Mouse (Mus musculus) intestine, postnatal 0 days (tissue): ENCODE data around the gene Endou. TPM values are rescaled to one million over a fixed set of nuclear protein-coding genes. Genes with fewer than 3 reads are reported as not detected.
A peak's percentile ranks its signal among the peaks of the same experiment; 100 is the strongest.

Source experiments
- ATAC-seq: fragments of 200-750 bp; cut with Nextera tagmentation; 2 replicates; pipeline ENCODE4 v1.8.0; 2017; ENCODE audit warnings: mild to moderate bottlenecking, moderate TSS enrichment, moderate library complexity
- H3K27ac ChIP-seq: fragments of 300-500 bp; sonication (generic); 2 replicates; pipeline ENCODE4 v1.5.1; 2014; ENCODE audit warnings: mild to moderate bottlenecking, low read depth, low read length, moderate library complexity
- H3K27me3 ChIP-seq: fragments of 300-500 bp; sonication (generic); replicated peaks from 2 replicates; pipeline ENCODE4 v1.6.1; 2014; ENCODE audit warnings: low read length, mixed read lengths; ENCODE audit not compliant: control insufficient read depth, insufficient read depth
- H3K36me3 ChIP-seq: fragments of 300-500 bp; sonication (generic); 2 replicates; pipeline ENCODE4 v1.6.1; 2014; ENCODE audit warnings: mild to moderate bottlenecking, moderate library complexity; ENCODE audit not compliant: control insufficient read depth, insufficient read depth
- H3K4me1 ChIP-seq: fragments of 300-500 bp; sonication (generic); replicated peaks from 2 replicates; pipeline ENCODE4 v1.6.1; 2014; ENCODE audit warnings: antibody characterized with exemption, low read length, mixed read lengths; ENCODE audit not compliant: control insufficient read depth, insufficient read depth
- H3K4me2 ChIP-seq: fragments of 300-500 bp; sonication (generic); replicated peaks from 2 replicates; pipeline ENCODE4 v1.6.1; 2014; ENCODE audit warnings: low read depth, mild to moderate bottlenecking, moderate library complexity
- H3K4me3 ChIP-seq: fragments of 300-500 bp; sonication (generic); 2 replicates; pipeline ENCODE4 v1.5.1; 2014; ENCODE audit warnings: low read depth, low read length
- H3K9ac ChIP-seq: fragments of 300-500 bp; sonication (generic); 2 replicates; pipeline ENCODE4 v1.6.1; 2014; ENCODE audit warnings: mild to moderate bottlenecking, low read depth, low read length
- H3K9me3 ChIP-seq: fragments of 300-500 bp; sonication (generic); 2 replicates; pipeline ENCODE4 v1.6.1; 2016; ENCODE audit warnings: mixed run types; ENCODE audit not compliant: control insufficient read depth
- CTCF ChIP-seq: sonication (generic); IDR thresholded peaks from 2 replicates; pipeline ENCODE4 v1.5.1; 2016; ENCODE audit warnings: low read depth, mild to moderate bottlenecking, control low read depth, antibody characterized with exemption, moderate library complexity
- WGBS: fragments of 180-500 bp; shearing (Covaris S2); extraction: QIAGEN DNeasy Blood & Tissue Kit; methylation state at CpG from one replicate; pipeline ENCODE4 v1.1.7; 2014; 5-methylcytosine and 5-hydroxymethylcytosine counted together
- polyA plus RNA-seq: library from polyadenylated mRNA; unstranded; fragments of >200 nt; fragmentation: Nextera tagmentation; extraction: Ambion mirVana; gene quantifications from 2 replicates; pipeline ENCODE4 v1.2.1, GENCODE M21; 2015

The Endou gene
- polyA plus RNA-seq, 1 experiment from 2014 or later = 0.40 TPM

DNA sequence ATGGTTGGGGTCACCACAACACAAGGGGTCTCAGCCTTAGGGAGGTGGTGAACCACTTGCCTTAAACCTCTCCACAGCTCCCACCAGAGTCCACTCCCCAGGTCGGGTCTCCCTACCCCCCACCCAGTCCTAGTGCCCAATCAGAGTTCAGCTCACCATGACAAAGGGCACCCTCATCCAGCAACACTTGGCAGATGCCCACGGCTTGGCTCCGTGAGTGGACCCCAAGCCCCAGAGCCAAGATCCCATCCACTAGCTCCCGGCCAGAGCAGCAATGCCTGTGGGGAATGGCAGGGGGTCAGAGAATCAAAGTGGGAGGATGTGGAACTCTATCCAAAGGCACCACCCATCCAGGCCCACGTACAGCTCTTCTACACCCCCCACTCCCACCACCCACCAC, 29.8 kb upstream of the Endou start:
- Histone ChIP-seq H3K4me1 (no peaks in the 10 kb centered on the region), H3K27ac (no peak overlapping the region), H3K4me3 (no peak overlapping the region), H3K9ac (no peak overlapping the region), H3K9me3 (no peaks in the 10 kb centered on the region), H3K4me2 (no peak overlapping the region), H3K27me3 (0 out of 2 replicates have a peak, but pooled peaks cover 7% of the 10 kb centered on the region), H3K36me3 (no peaks in the 10 kb centered on the region)
- no peak for ATAC-seq
- WGBS = 70% methylated on average over 5 of the region's 5 CpGs
- TF ChIP-seq CTCF = no peak

DNA sequence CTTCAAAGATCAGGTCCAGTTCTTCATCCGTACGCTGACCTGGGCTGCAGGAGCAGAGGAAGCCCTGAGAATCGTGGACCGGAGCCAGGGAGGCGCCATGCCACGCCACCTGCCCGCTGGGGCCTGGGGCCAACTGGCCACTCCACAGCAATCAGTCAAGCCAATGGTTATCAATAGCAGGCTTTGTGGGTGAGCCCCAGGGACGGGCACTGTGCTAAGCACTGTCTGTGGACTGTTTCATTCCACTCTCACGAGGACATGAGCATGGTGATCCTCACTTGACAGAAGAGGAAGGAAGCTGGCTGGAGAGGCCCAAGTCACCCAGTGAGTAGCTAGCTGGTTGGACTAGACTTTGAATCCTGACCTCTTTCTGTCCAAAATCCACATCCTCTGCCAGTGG, 28.9 kb upstream of the Endou start:
- Histone ChIP-seq H3K36me3 (no peaks in the 10 kb centered on the region), H3K27me3 (0 out of 2 replicates have a peak, but pooled peaks cover 3% of the 10 kb centered on the region), H3K4me3 (no peak overlapping the region), H3K4me1 (no peaks in the 10 kb centered on the region), H3K27ac (no peak overlapping the region), H3K9me3 (no peaks in the 10 kb centered on the region), H3K9ac (no peak overlapping the region), H3K4me2 (no peak overlapping the region)
- ATAC-seq = no peak
- no peak for TF ChIP-seq CTCF
- 88% methylated on average over 9 of the region's 9 CpGs for WGBS

- ATAC-seq = no peak
- no peak for TF ChIP-seq CTCF
- H3K27ac ChIP-seq = no peak overlapping the region
- no peak overlapping the region for H3K4me3 ChIP-seq
- no peaks in the 10 kb centered on the region for H3K36me3 ChIP-seq
- H3K9ac ChIP-seq = no peak overlapping the region
- H3K9me3 ChIP-seq = no peaks in the 10 kb centered on the region
- no peaks in the 10 kb centered on the region for H3K27me3 ChIP-seq
- 58% methylated on average over 8 of the region's 8 CpGs for WGBS
- no peak overlapping the region for H3K4me2 ChIP-seq
- H3K4me1 ChIP-seq = no peaks in the 10 kb centered on the region
These were observed 24.2 kb upstream of the Endou start for GRCm38 (mm10) chr15:97755361-97755760.

DNA sequence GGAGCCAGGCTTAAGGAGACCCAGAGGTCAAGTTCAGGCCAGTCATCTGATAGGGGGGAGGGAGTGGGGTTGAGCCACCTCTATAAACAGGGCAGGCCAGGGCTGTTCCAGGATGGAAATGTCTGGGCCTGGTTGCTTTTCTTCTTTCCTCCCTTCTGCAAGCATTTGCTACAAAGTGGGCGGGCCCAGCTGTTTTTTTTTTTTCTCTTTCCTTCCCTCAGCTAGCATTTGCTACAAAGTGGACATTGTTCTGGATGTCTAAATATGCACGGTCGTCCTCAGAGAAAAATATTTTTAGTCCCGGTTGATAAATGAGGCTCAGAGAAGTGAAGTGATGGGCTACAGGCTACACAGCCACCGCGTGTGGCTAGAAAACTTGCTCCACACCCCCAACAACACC, 23.3 kb upstream of the Endou start:
- H3K27ac ChIP-seq = no peak overlapping the region
- H3K36me3 ChIP-seq = no peaks in the 10 kb centered on the region
- no peak overlapping the region for H3K9ac ChIP-seq
- H3K4me3 ChIP-seq = no peak overlapping the region
- no peaks in the 10 kb centered on the region for H3K9me3 ChIP-seq
- H3K4me2 ChIP-seq = no peak overlapping the region
- WGBS = 49% methylated on average over 6 of the region's 6 CpGs
- H3K27me3 ChIP-seq = no peaks in the 10 kb centered on the region
- no peaks in the 10 kb centered on the region for H3K4me1 ChIP-seq
- no peak for ATAC-seq
- no peak for TF ChIP-seq CTCF

- H3K36me3 ChIP-seq = no peaks in the 10 kb centered on the region
- no peak for TF ChIP-seq CTCF
- 83% methylated on average over 5 of the region's 5 CpGs for WGBS
- no peak overlapping the region for H3K27ac ChIP-seq
- no peak overlapping the region for H3K4me2 ChIP-seq
- no peaks in the 10 kb centered on the region for H3K4me1 ChIP-seq
- ATAC-seq = no peak
- H3K27me3 ChIP-seq = no peaks in the 10 kb centered on the region
- H3K9ac ChIP-seq = no peak overlapping the region
- no peaks in the 10 kb centered on the region for H3K9me3 ChIP-seq
- no peak overlapping the region for H3K4me3 ChIP-seq
These were observed 21.4 kb upstream of the Endou start for GRCm38 (mm10) chr15:97752491-97752890.

DNA sequence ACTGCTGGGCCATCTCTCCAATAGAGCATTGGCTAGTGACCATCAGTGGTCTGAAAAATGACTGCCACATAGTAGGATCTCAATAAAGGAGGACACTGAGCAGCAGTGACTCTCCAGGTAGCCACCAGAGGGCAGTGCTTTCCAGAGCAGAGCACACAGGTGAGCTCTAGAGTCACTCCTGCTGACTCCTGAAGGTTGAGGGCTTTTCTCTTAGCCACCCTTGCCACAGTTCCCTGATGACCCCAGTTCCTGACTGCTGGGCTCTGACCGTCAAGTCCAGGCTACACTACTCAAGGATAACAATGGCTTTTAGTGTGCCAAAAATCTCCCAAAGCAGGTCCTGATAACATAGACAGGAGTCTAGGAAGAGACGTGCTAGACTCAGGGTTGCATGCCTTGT, 20.5 kb upstream of the Endou start:
- Histone ChIP-seq H3K9me3 (no peaks in the 10 kb centered on the region), H3K9ac (no peak overlapping the region), H3K4me3 (no peak overlapping the region), H3K4me1 (no peaks in the 10 kb centered on the region), H3K27me3 (no peaks in the 10 kb centered on the region), H3K4me2 (no peak overlapping the region), H3K36me3 (no peaks in the 10 kb centered on the region), H3K27ac (no peak overlapping the region)
- no peak for ATAC-seq
- WGBS = 81% methylated on average over 2 of the region's 2 CpGs
- peak; percentile 71 for TF ChIP-seq CTCF

- Histone ChIP-seq H3K4me1 (no peaks in the 10 kb centered on the region), H3K9ac (no peak overlapping the region), H3K4me3 (no peak overlapping the region), H3K27ac (no peak overlapping the region), H3K9me3 (no peaks in the 10 kb centered on the region), H3K36me3 (no peaks in the 10 kb centered on the region), H3K27me3 (no peaks in the 10 kb centered on the region), H3K4me2 (no peak overlapping the region)
- WGBS = 23% methylated on average over 12 of the region's 12 CpGs
- no peak for TF ChIP-seq CTCF
- no peak for ATAC-seq
These were observed 19.6 kb upstream of the Endou start for GRCm38 (mm10) chr15:97750697-97751096.
